Mouse (Mus musculus) A20 (cell line): ENCODE results near the gene Foxo1.

Experiments used
- DNase-seq: peaks from one replicate; pipeline ENCODE4 v3.0.0-alpha.2; 2011; ENCODE audit warnings: low read depth, low spot score

Foxo1 gene

DNA sequence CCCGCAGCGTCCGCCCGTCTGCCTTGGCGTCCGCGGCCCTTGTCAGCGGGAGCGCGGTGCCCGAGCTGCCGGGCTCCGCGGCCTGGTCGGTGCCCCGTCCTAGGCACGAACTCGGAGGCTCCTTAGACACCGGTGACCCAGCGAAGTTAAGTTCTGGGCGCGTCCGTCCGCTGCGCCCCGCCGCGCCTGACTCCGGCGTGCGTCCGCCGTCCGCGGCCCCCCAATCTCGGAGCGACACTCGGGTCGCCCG lies 276 bp downstream of the Foxo1 start:
- no peak for DNase-seq

GRCm38 (mm10) chr3:52268737-52269513 lies 789 bp downstream of the Foxo1 start:
- peak; percentile 76 for DNase-seq

DNA sequence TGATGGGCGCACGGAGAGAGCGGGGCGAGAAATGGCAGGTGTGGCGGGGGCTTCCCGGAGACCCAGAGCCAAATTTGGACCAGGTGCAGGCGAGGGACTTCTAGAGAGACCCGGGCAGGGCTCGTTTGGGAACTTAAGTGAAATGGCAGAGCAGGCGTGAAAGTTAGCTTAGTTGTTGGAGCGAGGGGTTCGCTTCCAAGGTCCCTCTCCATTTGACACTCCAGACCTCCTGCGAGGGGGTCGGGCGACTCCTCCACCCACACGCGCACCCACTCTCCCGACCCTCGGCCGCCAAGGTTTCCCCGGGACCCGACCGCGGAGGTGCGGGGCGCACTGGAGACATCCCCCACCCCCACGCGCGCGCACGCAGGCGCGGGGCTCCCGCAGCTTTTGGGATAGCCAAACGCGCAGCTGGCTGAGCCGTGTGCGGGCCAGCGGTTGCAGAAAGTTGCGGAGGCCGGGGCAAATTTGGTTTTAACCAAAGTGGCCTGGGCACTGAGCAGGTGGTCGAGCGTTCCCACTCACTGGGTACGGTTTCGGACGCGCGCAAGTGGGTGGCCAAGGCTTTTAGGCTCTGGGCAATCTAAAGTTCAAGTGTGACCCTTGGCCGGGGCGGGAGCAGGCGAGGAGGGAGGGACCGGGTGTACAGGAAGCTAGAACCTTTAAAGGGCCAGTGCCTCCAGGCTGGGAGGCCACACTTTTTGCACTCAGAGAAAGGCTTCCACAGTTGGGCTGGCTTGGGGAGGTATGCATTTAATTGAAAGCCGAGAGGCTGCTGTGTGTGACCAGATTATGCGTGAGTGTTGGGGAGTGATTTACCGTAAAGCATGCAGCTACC lies 1.6 kb downstream of the Foxo1 start:
- peak; percentile 85 for DNase-seq

DNA sequence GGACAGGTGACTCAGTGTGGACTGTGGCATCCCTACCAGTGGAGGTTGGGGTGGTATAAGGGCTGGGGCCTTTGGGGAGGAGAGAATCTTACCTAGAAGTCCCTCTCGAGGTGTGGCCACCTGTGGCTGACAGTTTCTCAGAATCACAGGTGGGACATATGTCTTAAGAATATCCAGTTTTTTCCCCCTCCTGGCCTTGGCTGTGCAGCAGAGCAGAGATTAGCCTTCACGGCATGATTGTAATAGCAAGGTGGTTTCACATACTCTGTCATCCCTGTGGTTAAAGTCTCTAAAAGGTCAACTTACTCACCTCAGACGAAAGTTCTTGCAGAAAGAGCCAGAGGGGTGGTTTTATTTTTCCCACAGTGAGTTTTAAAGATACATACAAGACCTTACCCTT lies 2.4 kb downstream of the Foxo1 start:
- DNase-seq = peak; percentile 65

DNA sequence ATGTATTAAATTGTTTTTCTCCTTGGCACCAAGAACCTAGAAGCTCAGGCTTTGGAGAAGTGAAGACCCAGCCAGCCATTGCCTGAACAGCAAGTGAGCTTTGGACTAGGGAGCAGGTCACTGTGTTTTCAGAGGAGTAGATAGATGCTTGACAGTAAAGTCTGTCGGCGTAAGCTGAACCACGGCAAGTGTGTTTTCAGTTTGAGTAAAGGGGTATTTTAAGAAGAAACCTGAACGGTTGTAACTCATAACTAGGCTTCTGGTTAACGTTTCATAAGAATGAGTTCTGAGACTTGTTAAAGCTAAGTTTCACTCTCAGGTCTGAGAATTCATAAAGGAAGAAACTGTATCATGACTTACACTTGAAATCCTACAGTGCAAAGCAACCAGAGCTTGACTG lies 3.2 kb downstream of the Foxo1 start:
- peak; percentile 53 for DNase-seq

DNA sequence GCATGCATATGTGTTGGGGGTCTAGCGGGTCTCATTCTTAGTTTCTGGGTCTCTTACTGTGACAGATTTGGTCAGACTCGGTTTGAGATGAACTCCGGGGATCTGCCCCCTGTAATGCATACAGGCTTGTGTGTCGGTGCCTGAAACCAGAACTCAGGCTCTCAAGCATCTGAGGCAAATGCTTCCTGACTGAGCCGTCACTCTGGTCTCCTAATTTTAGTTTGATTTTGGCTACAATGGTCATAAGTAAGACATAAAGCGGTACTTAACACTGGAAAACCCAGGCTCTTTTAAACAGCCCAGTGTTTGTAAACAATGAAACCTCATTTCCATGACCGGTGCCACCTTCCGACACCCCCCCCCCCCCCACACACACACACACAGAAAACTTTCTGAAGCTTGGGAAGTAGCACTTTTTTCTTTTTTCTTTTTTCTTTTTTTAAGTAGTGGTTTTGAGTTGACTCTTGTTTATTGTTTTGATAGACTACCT lies 4.3 kb downstream of the Foxo1 start:
- no peak for DNase-seq

DNA sequence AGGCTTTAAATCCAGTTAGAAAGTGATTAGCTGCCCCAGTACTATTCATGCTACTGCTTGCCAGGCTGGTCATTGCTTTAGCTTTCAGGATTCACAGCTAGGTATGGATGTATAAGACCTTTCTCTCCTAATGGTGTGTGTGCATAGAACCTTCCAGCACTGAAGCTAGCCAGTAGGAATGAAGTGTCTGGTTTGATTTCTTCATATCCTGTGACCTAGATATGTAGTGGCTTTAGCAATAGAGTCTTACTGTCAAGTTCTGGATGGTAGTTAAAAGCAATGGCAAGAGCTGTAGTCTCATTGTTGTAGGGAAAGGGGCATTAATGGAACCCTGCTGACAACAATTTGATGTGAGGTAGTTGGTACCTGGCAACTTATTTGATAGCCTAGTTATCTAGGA lies 6.3 kb downstream of the Foxo1 start:
- no peak for DNase-seq

DNA sequence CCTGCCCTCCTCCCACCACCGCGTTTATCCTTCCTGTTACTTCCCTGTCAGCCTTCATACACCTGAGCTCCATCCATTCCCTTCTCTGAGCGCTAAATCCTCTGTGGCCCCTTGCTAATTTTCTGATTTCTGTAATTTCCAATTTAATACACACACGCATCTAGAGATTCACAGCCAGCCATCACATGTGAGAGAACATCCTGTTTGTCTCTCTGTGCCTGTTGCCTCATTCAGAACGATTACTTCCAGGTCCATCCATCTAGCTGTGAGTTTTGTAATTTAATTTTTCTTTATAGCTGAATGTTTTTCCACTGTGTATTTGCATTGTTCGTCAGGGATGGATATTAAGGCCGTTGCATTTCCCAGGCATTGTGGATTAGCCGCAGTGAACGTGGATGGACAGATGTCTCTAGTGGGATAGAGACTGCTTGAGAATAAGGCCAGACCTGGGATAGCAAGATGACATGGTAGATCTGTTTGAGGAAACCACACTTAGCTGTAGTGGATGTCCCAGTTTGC lies 7.0 kb downstream of the Foxo1 start:
- DNase-seq = no peak

DNA sequence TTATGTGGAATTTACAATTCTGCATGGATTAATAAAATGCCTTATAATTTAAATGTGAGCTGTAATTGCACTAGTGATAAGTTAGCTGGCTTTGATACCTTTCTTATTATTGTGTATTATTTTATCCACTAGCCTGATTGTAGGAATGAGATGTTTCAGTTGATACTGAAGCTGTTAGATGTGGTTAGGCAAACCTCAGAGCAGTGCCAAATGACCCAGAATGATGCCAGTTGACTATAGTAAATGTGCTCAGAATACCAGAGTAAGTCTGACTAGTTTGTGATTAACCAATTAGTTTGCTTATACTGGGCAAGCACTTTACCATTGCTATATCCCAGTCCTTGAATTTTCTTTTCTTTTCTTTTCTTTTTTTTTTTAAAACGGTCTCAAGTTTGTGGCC lies 12.5 kb downstream of the Foxo1 start:
- DNase-seq = no peak

- no peak for DNase-seq
Observed at GRCm38 (mm10) chr3:52281882-52282281, 13.7 kb downstream of the Foxo1 start.

DNA sequence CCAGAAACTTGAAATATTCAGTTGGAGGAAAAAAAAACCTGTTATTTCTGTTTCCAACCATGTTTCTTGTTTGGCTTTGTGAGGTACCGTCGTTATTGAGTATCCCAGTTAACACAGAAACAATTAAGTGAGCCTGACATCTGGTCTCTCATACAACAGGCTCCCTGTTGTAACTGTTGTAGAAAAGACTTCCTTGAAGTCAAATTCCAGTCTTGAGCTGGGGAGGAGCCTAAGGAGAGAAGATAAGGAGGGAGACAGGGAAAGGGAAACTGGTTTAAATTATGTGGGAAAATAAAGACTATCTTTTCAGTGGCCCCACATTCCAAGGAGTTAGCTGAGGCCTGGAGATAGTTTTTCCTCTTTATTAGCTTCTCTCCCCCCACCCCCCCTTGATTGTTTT lies 14.2 kb downstream of the Foxo1 start:
- no peak for DNase-seq

- DNase-seq = no peak
Observed at GRCm38 (mm10) chr3:52283521-52283920, 15.4 kb downstream of the Foxo1 start.

DNA sequence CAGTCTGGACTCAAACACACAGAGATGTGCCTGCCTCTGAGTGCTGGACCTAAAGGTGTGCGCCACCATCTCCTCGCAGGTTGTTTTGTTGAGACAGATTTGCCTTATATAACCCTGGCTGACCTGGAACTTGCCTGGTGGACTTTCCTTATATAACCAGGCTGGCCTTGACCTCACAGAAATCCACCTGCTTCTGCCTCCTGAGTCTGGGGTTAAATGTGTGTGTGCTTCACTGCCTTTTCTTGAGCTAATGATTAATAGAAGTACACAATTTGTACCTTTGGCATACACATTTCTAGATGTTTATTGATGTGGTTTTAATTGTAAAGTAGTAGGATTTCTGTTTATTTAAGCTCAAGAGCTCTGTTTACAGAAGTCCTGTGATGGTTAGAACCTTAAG lies 22.7 kb downstream of the Foxo1 start:
- DNase-seq = no peak

GRCm38 (mm10) chr3:52292498-52292897 lies 24.4 kb downstream of the Foxo1 start:
- DNase-seq = no peak

DNA sequence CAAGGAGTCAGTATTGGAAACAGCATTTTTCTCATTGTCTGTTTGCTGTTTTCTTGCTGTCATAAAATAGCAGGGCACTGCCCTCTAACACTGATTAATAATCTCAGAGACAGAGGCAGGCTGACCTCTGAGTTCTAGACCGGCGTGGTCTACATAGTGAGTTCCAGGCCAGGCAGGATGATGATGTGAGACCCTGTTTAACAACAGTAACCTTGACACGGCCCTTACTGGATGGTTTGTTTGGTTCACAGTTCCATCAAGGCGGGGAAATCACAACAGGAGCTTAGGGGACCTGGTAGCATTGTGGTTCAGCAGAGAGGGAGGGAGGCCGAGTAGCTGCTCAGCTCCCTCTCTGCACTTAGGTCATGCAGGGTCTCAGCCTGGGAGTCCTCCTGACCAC lies 25.8 kb downstream of the Foxo1 start:
- no peak for DNase-seq

- DNase-seq = no peak
Observed at GRCm38 (mm10) chr3:52295688-52296087, 27.6 kb downstream of the Foxo1 start.

GRCm38 (mm10) chr3:52296224-52296760 lies 28.2 kb downstream of the Foxo1 start:
- DNase-seq = no peak

DNA sequence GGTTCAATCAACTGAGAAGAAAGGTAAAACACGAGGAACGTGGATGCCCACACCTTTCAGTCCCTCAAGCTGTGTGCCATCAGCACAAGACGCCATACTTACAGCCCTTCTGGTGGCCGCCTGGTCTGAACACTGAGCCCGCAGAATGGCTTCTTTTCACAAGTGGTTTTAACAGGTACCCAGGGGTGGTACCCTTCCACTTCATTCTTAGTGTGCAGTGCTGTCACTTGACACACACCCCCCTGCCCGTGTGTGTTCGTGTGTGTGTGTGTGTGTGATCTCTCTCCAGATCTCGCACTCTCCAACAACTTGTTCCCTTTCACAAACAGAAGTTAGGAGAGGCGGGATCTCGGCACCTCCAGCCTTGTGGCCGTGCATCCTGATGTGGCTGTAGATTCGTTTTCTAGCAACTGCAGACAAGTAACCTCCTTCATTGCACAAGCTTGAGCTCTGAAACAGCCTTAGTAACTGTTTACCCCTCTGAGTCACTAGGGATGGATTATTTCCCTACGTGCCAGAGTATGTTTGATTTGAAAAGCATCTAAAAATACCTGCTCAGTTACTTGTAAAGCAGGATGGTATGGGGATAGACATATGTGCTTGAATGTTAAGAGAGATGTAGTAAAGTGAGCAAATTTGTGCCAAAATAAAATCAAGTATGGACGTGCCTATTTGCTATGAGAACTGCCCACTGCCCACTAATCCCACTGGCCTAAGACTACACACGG lies 29.3 kb downstream of the Foxo1 start:
- no peak for DNase-seq

- DNase-seq = no peak
Observed at GRCm38 (mm10) chr3:52298683-52299082, 30.5 kb downstream of the Foxo1 start.

DNA sequence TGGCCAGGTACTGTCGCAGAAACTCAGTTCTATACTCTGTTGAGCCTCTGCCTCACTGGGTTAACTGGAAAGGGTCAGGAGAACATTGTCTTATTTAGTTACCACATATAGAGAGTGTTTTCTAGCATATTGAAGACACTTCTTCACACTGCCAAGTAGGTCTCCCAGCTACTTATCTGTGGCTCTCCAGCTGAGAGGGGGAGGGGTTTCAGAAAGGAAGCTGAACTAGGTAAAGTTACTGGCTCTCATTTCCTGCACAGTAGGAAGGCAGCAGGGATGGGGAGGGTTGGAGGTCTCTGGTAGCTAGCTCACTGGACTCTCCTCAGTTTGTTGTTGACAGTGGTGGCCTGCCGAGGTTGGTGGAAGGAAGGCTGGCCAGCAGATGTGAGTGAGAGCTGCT lies 31.2 kb downstream of the Foxo1 start:
- DNase-seq = peak; percentile 39

- DNase-seq = no peak
Observed at GRCm38 (mm10) chr3:52300517-52300916, 32.4 kb downstream of the Foxo1 start.

DNA sequence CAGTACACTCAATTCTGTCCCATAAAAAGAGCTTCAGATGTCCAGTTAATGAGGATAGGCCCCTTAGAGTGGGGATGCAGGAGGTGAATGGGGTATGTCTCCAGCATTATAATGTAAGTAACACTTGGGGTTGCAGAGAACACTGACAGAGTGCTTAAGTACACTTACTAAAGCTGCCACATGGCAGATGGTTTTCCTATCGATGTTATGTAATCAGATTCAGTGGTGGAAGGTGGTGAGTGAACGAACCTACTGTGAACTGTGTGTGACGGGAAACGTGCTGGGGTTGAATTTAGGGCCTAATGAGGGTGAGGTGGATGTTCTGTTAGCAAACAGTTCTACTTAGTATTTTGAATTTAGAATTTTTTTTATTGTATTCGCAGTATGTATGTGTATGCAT lies 35.2 kb downstream of the Foxo1 start:
- DNase-seq = no peak
